Mouse (Mus musculus): ENCODE results near the gene Abca13.
A peak's percentile ranks its signal among the peaks of the same experiment; 100 is the strongest.
"Not testable (repeated sequence)": the region's sequence is repeated elsewhere in the genome, so short reads cannot be mapped to it uniquely, and the experiment has no call there.

The Abca13 gene

DNA sequence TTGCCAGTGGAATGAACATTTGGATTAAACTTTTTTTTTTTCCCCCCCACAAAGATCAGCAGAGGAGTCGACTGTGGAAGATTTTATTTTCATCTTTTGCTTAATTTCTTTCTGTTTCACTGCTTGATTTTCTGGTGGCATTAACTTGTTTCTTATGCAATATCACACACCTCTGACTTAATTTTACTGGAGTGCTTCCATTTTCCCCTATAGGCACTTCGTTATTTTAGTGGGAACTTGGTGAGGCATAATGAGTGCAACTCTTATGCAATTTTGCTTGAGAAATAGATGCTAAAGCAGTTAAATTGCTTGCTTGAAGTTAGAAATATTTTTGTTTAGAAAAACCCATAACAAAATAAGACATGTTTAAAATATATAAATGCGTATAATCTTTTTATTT, 94.0 kb downstream of the Abca13 start:
- no peak for DNase-seq (ENCODE audit: low read depth, low spot score)

DNA sequence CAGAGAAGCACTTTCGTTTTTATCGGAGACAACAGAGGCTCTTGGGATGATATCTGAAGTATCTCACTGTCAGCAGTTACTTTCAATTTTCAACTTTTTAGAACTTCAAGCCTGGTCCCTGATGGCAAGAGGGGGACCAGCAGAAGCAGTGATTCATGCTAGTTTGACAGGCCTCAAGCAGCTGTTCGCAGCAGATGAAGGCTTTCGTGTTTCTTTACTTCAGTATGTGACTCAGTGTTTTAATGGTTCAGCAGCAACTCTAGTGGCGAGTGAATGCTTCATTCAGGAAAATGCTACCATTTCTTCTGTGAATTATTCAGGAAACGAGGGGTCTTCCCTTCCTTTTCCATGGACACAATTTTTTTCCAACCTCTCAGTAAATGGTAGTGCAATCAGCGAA, 99.4 kb downstream of the Abca13 start:
- no peak for DNase-seq (ENCODE audit: low read depth, low spot score)

DNA sequence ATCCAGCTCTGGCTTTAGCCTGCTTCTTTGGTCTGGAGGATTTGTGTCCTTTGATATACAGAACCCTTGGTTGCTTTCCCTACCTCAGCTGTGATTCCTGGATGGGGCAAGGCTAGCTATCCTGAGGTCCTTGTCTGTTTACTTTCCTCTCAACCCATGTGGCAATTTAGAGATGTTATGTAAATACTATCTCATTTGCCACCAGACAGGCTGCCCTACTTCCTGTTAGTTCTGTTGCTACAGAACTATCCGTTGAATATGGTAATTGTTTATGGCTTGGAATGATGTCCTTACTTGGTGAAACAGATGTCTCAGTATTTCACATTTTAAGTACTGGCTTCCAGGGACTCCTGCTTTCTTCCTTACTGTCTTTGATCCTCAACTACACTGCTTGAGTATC, 107.9 kb downstream of the Abca13 start:
- no peak for DNase-seq (ENCODE audit: low read depth, low spot score)

- DNase-seq (ENCODE audit: low read depth, low spot score) = no peak
Observed at GRCm38 (mm10) chr11:9305450-9305849, 113.7 kb downstream of the Abca13 start.

DNA sequence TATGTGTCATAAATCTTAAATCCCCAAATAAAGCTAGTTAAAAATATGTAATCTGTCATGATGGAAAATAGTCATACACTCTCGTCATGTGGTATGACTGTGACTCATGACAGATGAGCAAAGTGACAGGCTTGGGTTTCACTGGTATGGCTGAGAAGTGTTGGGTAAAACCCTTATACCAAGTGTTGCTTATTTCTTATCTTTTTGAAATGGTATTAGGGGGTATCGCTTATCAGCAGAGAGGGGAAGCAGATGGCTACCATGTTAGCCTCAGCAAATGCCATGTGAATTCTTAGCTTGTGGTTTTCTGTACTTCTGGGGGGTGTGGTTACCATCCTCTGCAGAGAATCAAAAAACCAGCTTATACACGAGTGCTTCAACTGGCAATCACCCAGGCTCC, 124.8 kb downstream of the Abca13 start:
- DNase-seq (ENCODE audit: low read depth, low spot score) = peak; percentile 14

- peak; percentile 67 for DNase-seq (ENCODE audit: low read depth, low spot score)
Observed at GRCm38 (mm10) chr11:9317076-9317929, 125.6 kb downstream of the Abca13 start.

DNA sequence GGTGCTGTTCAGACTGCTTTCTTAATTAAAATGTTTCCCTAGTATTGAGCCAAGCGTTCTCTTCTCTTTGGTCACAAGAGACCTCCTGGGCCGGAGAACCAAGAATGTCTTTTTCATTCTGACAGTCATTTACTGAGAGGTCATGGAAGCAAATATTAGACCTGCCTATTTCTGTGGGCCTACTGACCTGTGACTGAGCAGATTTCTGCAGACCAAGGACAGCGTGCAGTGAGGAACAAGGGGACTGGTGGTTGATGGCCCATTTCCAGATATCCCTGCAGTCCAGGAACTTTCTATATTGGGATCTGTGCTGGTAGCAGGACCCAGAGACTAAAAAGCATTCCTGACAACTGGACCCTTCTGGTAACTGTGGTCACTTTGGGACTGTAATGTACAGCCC, 146.4 kb downstream of the Abca13 start:
- DNase-seq (ENCODE audit: low read depth, low spot score) = no peak

GRCm38 (mm10) chr11:9347724-9348123, 156.0 kb downstream of the Abca13 start:
- no peak for DNase-seq (ENCODE audit: low read depth, low spot score)

DNA sequence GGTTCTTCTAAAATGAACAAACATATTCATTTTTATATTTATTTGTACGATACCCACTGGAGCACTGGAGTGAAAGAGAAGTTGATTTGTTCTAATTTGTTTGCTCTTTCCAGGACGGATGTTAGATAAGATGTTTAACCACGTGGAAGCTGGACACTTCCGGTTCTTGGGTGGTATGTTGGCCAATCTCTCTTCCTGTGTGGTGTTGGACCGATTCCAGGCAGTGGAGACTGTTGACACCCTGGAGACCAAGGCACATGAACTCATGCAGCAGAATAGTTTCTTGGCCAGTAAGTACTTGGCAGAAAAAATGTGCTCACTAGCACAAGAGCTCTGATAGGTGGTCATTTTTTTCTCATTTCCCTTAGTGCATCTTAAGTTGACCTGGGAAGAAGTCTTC, 181.4 kb downstream of the Abca13 start:
- no peak for DNase-seq (ENCODE audit: low read depth, low spot score)

- not testable (repeated sequence) for DNase-seq (ENCODE audit: low read depth, low spot score)
Observed at GRCm38 (mm10) chr11:9374426-9374825, 182.7 kb downstream of the Abca13 start.

DNA sequence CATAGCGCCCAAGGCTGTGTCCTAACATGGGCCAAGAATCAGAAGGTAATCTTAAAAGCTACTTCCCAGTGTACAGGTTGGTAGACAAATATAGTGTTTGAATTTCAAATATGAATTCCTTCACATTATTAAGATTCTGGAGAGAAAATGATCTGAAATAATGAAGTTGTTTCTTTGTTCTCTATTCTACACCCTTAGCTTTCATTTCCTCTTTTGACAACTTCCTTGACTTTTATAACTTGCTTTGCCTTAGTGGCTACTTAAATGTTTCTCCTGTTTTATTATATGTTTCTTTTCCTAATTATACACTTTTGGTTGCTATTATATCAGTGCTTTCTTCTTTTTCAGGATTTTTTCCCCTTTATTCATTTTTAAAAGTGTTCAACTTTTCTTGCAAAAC, 196.8 kb downstream of the Abca13 start:
- DNase-seq (ENCODE audit: low read depth, low spot score) = no peak

GRCm38 (mm10) chr11:9416946-9417345, 225.2 kb downstream of the Abca13 start:
- no peak for DNase-seq (ENCODE audit: low read depth, low spot score)

- no peak for DNase-seq (ENCODE audit: low read depth, low spot score)
Observed at GRCm38 (mm10) chr11:9420205-9420604, 228.5 kb downstream of the Abca13 start.

GRCm38 (mm10) chr11:9427411-9427810, 235.7 kb downstream of the Abca13 start:
- DNase-seq (ENCODE audit: low read depth, low spot score) = no peak

DNA sequence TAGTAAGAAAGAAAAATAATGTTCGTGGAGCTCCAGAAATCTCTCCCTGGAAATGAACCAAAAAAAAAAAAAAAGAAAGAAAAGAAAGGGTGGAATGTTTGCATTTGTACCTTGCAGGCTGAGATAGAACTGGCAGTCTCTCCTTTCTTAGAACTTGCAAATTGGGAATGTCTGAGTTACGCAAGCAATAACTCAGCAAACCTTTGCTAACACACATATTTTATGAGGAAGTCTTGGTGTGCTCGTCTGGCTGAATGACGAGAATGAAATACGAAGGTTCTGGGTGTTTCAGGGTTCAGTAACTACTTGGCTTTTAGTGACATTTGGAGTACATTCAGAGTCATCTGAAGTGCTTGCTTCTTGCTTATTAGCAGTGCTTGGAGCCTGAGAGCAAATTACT, 241.1 kb downstream of the Abca13 start:
- no peak for DNase-seq (ENCODE audit: low read depth, low spot score)

GRCm38 (mm10) chr11:9436617-9437016, 244.9 kb downstream of the Abca13 start:
- no peak for DNase-seq (ENCODE audit: low read depth, low spot score)

DNA sequence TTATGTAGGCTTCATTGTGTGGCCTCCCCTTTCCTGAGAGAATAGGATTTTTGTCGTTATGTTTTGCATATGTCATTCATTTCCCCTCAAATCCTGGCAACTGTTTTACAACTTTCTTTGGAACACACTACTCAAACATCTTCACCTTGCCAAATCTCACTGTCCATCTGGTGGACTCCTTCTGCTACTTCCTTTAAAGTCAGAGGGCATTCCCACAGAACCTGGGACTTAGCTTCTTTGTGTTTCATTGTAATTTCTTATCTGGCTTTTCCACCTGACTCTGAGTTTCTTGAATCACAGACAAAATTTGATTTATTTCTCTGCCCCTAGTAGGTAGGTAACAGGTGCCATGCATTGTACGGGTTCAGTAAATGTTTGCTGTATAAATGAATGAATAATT, 248.0 kb downstream of the Abca13 start:
- no peak for DNase-seq (ENCODE audit: low read depth, low spot score)

DNA sequence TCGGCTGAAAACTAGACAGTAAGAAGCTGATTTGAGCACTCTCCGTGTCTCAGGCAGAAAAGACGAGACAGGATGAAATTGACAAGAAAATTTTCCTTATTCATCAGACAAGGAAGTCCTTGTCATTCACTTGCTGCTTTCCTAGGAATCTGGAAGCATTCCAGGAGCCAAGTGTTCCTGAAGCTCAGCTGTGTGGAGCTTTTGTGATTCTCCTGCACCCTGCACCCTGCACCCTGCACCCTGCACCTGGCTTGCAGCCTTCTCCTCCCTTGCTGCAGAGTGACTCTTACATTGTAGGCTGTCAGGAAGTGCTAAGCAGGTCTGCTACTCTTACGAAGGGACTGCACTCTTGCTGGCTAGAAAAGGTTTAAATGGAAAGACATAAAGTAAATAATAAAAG, 249.4 kb downstream of the Abca13 start:
- no peak for DNase-seq (ENCODE audit: low read depth, low spot score)

DNA sequence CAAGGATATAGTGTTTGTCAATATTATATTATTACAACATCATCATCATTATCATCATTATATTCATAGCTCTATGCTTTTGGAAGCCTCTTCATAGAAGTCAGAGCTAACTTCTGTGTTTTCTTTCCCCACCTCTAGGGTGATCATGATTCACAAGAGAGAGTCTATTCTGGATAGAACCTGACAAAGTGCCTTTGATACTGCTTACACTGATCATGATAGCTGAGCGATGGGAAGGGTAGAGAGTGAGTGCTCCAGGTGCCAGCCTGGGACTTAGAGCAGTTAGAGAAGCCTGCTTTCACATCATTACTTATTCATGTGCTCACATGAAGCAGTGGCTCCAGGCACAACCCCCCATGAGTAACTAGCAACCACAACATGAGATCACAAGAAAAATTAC, 280.7 kb downstream of the Abca13 start:
- no peak for DNase-seq (ENCODE audit: low read depth, low spot score)

- no peak for DNase-seq (ENCODE audit: low read depth, low spot score)
Observed at GRCm38 (mm10) chr11:9481511-9481910, 289.8 kb downstream of the Abca13 start.

- DNase-seq (ENCODE audit: low read depth, low spot score) = no peak
Observed at GRCm38 (mm10) chr11:9500326-9501142, 308.8 kb downstream of the Abca13 start.

GRCm38 (mm10) chr11:9514966-9515365, 323.2 kb downstream of the Abca13 start:
- DNase-seq (ENCODE audit: low read depth, low spot score) = not testable (repeated sequence)

DNA sequence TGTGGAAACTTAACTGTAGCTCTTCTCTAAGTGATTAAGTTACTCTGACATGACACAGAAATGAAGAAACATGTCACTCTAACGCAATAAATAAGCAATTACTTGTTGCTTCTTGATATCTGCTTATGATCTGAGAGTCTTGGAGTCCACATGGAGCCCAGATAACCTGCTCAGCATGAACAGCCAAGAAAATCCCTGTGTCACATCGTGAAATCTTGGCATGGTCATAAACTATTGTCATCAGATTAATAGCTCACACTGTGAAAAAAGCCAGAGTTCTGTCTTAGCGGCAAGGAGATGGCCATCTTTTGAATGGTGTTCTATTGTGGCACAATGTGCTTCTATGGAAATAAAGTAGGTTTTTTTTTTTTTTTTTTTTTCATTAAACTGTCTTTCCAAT, 336.8 kb downstream of the Abca13 start:
- DNase-seq (ENCODE audit: low read depth, low spot score) = no peak

Measured in 3T3-L1 (cell line).